In the genomic region with DNA sequence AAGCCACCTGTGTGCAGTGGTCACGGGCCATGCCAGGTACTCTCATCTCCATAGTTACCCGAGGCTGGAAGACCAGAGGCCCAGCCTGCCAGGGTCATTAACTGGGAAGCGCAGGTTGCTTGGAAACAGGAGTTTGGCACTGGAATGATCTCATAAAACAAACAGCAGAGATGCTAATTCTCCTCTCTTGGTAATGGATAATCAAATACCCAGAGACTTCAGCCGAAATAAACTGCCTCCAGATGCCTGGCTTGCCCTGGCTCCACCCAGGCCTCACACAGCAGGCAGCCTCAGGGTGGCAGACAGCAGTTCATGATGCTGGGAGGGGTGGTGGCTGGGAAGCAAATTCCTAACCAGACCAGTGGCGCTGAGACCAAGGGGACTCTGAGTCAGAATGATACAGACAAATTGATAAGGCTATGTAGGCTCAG, we compare ENCODE assay signal across 8 mouse cellular contexts.
DNase-seq lines count a peak whose midpoint lies in the region; ATAC-seq and TF ChIP-seq lines count a peak whose summit lies in the region.

No protein-coding gene starts in this region.

- peak overlapping the region; percentile 34; the same call in 1 of the 2 replicates for H3K9ac ChIP-seq in forebrain, embryonic 13.5 days
- H3K9ac ChIP-seq in midbrain, embryonic 14.5 days (replicated peaks; ENCODE audit: low read length) = no peak overlapping the region

- H3K27ac ChIP-seq in forebrain, embryonic 13.5 days = peak overlapping the region; percentile 57
- no peak overlapping the region for H3K27ac ChIP-seq in forebrain, embryonic 10.5 days
- peak overlapping the region; percentile 54 for H3K27ac ChIP-seq in midbrain, embryonic 14.5 days (replicated peaks; ENCODE audit: low read depth, low read length)
- H3K27ac ChIP-seq in thymus, adult 2 months (ENCODE audit: control insufficient read depth, insufficient read depth, low read length) = no peak overlapping the region

- no peak for TF ChIP-seq CTCF in thymus, adult 2 months (IDR thresholded peaks at IDR 0.05; ENCODE audit: borderline replicate concordance, control insufficient read depth, extremely low read depth, insufficient read depth, low read length, poor library complexity)

- no peak for TF ChIP-seq POLR2A in thymus, adult 2 months (IDR thresholded peaks at IDR 0.05; ENCODE audit: control insufficient read depth, extremely low read depth, insufficient read depth, low read length, poor library complexity)

- peak; percentile 20; the same call in 1 of the 2 replicates for ATAC-seq in forebrain, embryonic 13.5 days
- ATAC-seq in midbrain, embryonic 14.5 days (ENCODE audit: low FRiP score, low TSS enrichment) = no peak
- no peak for ATAC-seq in cerebellum, adult (ENCODE audit: insufficient number of reproducible peaks, low FRiP score, low TSS enrichment)

- peaks cover 13% of the 10 kb centered on the region; the same call in 1 of the 2 replicates for H3K36me3 ChIP-seq in forebrain, embryonic 13.5 days (ENCODE audit: poor library complexity, severe bottlenecking)
- peaks cover 28% of the 10 kb centered on the region for H3K36me3 ChIP-seq in forebrain, embryonic 10.5 days (replicated peaks)
- H3K36me3 ChIP-seq in midbrain, embryonic 14.5 days (ENCODE audit: control insufficient read depth, insufficient read depth, low read length) = peaks cover 23% of the 10 kb centered on the region
- peaks cover 19% of the 10 kb centered on the region for H3K36me3 ChIP-seq in thymus, adult 2 months (ENCODE audit: control insufficient read depth, insufficient read depth, low read length)

- no peak overlapping the region for H3K4me3 ChIP-seq in forebrain, embryonic 13.5 days
- H3K4me3 ChIP-seq in forebrain, embryonic 10.5 days = no peak overlapping the region
- H3K4me3 ChIP-seq in midbrain, embryonic 14.5 days (replicated peaks; ENCODE audit: low read depth, low read length) = no peak overlapping the region
- no peak overlapping the region for H3K4me3 ChIP-seq in thymus, adult 2 months (ENCODE audit: control insufficient read depth, insufficient read depth, low read length)

- no peak overlapping the region for H3K4me2 ChIP-seq in forebrain, embryonic 13.5 days
- no peak overlapping the region for H3K4me2 ChIP-seq in midbrain, embryonic 14.5 days (ENCODE audit: low read length)

- H3K4me1 ChIP-seq in forebrain, embryonic 13.5 days = peaks cover 32% of the 10 kb centered on the region
- peaks cover 30% of the 10 kb centered on the region for H3K4me1 ChIP-seq in forebrain, embryonic 10.5 days
- H3K4me1 ChIP-seq in midbrain, embryonic 14.5 days (ENCODE audit: control insufficient read depth, insufficient read depth, low read length) = peaks cover 17% of the 10 kb centered on the region
- peaks cover 24% of the 10 kb centered on the region for H3K4me1 ChIP-seq in thymus, adult 2 months (replicated peaks; ENCODE audit: control insufficient read depth, insufficient read depth, low read length)

- DNase-seq in forebrain, embryonic 10.5 days (ENCODE audit: extremely low spot score, low spot score) = no peak
- peak; percentile 64 for DNase-seq in ZHBTc4 (ENCODE audit: low read depth, low spot score)
- peak; percentile 85 for DNase-seq in kidney, adult 11 months
- DNase-seq in midbrain, embryonic 14.5 days = peak; percentile 53
- no peak for DNase-seq in thymus, adult 2 months
- no peak for DNase-seq in frontal cortex, postnatal 36 days (ENCODE audit: low spot score in 2 of 2)

- no peaks in the 10 kb centered on the region for H3K27me3 ChIP-seq in forebrain, embryonic 13.5 days
- H3K27me3 ChIP-seq in forebrain, embryonic 10.5 days (ENCODE audit: poor library complexity, severe bottlenecking) = no peaks in the 10 kb centered on the region
- no peaks in the 10 kb centered on the region for H3K27me3 ChIP-seq in midbrain, embryonic 14.5 days (ENCODE audit: control insufficient read depth, insufficient read depth, low read length)
- H3K27me3 ChIP-seq in thymus, adult 2 months (ENCODE audit: control insufficient read depth, insufficient read depth, low read length) = no peaks in the 10 kb centered on the region

- 29% methylated on average over 5 of the region's 5 CpGs for WGBS in forebrain, embryonic 13.5 days
- WGBS in forebrain, embryonic 10.5 days = 49% methylated on average over 5 of the region's 5 CpGs
- WGBS in midbrain, embryonic 14.5 days = 30% methylated on average over 5 of the region's 5 CpGs
- WGBS in thymus, adult 2 months = 91% methylated on average over 5 of the region's 5 CpGs

- H3K9me3 ChIP-seq in forebrain, embryonic 13.5 days (replicated peaks) = no peaks in the 10 kb centered on the region
- no peaks in the 10 kb centered on the region for H3K9me3 ChIP-seq in forebrain, embryonic 10.5 days
- no peaks in the 10 kb centered on the region for H3K9me3 ChIP-seq in midbrain, embryonic 14.5 days (ENCODE audit: control insufficient read depth, low read length)

Comparison
In these comparisons a context has a peak if more than half of its experiments do, and no peak if none do; other contexts are left out.
1. H3K27ac ChIP-seq: peak in forebrain, embryonic 13.5 days (single experiment) and midbrain, embryonic 14.5 days (single experiment); none in forebrain, embryonic 10.5 days (single experiment) and thymus, adult 2 months (single experiment).
2. DNase-seq: peak in ZHBTc4 (single experiment), kidney, adult 11 months (single experiment) and midbrain, embryonic 14.5 days (single experiment); none in forebrain, embryonic 10.5 days (single experiment), thymus, adult 2 months (single experiment) and frontal cortex, postnatal 36 days (0 of 2).